Mouse (Mus musculus) B cell, adult 2 months (primary cell): ENCODE results near the gene Apoa4.

Source experiments
- DNase-seq, 2 experiments: peaks; one replicate each; pipeline ENCODE4 v3.0.0; 2022

The Apoa4 gene

GRCm38 (mm10) chr9:46228491-46228890, 12.0 kb upstream of the Apoa4 start, which contains the start of gene Apoa1:
Gene Apoa1, plus strand, starts transcription at chr9:46228580.
- DNase-seq, result no peak

- DNase-seq, result peak; percentile 40
These were observed 10.7 kb upstream of the Apoa4 start for GRCm38 (mm10) chr9:46229573-46230449.

- no peak for DNase-seq
These were observed 10.0 kb upstream of the Apoa4 start for GRCm38 (mm10) chr9:46230450-46230975.

DNA sequence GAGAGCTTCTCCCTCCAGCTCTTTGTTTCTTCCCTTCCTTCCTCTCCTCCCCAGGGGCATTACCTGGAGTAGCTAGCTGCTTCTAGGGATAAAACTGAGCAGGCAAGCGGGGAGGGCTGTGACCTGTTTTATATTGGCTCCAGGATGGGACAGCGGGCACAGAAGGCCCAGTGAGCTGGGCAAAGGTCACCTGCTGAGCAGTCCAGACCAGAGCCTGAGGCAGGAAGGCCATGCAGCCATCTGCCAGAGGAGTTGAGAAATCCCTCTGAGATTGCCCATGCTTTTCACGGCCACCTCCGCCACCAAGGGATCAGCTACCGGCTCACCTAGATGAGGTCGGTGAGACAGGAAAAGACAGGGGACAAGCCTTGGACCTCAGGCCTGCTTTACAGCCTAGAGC, 5.3 kb upstream of the Apoa4 start:
- no peak for DNase-seq

DNA sequence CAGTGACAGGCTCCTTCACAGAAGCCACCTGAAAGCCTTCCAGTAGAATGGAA, 5.1 kb upstream of the Apoa4 start, which contains the start of gene Apoc3:
TSS of gene Apoc3 (minus strand) at position 41 of the 53 bp plus-strand sequence.
- no peak for DNase-seq

- no peak for DNase-seq
These were observed 4.8 kb upstream of the Apoa4 start for GRCm38 (mm10) chr9:46235649-46236048.

DNA sequence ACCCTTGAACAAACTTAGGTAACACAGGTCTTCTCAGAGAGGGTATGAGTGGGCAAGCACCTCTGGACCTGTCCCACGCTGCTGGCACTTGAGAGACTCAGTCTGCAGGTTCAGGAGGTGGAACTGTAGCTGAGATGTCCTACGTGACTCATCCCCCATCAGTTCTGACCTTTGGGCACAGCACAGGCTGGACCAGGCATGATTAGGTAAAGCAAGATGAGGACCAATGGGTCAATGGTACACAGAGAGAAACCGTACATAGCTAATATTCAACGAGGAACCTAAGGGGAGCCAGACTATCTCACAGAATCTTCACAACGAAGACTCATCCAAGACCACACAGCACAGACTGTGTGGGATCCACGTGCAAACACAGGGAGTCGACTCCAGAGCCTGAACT, 1.6 kb upstream of the Apoa4 start:
- DNase-seq, result no peak

GRCm38 (mm10) chr9:46241818-46242217, 1.3 kb downstream of the Apoa4 start:
- no peak for DNase-seq

- DNase-seq, result no peak
These were observed 2.6 kb downstream of the Apoa4 start for GRCm38 (mm10) chr9:46243122-46243521.

DNA sequence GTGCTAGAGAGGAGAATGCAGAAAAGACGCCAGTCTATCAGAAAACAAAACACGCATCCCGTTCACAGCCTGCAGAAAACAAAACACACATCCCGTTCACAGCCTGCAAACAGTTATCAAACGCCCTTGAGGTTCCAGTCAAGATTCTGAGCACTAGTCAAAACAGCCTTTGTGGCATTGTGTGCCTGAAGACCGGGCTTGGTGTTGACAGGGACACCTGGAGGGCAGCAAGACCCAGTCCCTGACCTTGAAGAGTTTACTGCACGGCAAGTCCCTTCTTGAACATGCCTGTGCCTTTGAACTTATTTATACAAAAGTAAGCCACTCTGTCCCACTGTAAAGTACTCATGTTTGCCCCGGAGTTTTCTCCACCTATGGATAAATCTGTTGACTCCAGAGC, 3.1 kb downstream of the Apoa4 start:
- DNase-seq, result no peak

DNA sequence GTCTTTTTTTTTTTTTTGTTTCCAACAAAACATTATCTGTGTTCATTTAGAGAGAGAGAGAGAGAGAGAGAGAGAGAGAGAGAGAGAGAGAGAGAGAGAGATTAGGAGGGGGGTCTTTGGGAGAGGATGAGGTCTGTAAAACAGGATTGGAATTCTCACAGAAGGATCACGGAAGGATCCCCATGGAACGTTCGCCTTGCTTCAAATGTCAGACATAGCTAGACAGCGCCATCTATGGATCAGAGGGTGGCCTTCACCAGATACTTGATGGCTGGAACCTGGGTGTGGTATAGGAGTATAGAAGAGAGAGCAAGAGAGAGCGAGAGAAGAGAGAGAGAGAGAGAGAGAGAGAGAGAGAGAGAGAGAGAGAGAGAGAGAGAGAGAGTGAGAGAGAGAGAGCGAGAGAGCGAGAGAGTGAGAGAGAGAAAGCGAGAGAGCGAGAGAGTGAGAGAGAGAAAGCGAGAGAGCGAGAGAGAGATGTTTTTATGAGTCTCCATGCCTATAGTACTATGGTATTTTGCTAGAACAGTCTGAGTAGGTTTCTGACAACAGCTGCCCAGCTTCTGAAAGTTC, 6.3 kb downstream of the Apoa4 start:
- peak; percentile 44 to 49 for DNase-seq

- DNase-seq, result no peak
These were observed 15.7 kb downstream of the Apoa4 start for GRCm38 (mm10) chr9:46256177-46256576.

DNA sequence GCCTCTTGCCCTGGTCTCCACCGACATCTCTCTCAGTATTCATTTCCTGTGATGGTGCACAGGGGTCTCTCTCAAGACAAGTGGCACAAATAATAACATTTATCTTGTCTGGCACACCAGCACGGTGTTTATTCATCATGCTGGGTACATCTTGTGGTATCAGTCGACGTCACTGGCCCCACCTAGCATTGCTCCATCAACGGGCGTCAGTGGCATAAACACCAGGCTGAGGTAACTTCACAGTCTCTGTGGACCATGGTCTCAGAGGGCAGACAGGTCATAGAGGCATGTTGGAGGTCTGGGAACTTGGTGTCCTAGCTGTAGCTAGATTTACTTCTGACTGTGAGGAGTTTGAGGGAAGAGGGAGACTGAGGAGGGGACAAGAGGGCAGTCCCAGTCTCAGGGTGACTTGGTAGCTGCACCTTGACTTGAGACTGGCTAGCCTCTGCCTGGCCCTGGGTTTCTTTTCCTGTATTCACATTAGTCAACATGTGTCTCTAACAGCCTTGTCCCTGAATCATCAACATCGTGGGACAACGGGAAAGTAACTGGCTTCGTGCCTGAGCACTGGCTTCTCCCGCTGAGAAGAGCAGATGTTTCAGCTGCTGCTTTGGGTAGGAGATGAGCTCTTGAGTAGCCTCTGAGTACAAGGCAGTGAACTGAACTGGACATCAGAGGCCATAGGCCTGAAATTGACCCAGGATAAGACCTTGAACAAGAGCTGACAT, 16.3 kb downstream of the Apoa4 start:
- DNase-seq, result no peak

DNA sequence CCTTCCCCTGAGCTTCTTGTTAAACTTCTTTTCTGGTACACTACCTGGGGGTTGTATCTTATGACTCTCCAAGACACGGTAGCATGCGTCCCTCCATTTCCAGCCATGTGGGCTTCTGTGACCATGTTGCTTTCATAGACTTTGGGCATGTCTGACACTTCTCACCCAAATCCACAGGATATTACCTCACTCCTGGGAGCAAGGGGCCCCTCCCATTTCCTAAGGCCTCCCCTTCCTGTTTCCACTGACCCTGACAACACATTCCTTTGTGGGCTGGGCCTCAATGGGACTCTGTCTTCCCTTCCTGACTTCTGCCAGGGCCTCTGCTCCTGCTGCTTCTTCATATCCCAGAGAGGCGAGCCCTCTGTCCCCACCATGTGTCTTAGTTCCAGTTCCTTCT, 17.1 kb downstream of the Apoa4 start:
- no peak for DNase-seq

GRCm38 (mm10) chr9:46259111-46259510, 18.6 kb downstream of the Apoa4 start:
- DNase-seq, result no peak

- DNase-seq, result no peak
These were observed 20.6 kb downstream of the Apoa4 start for GRCm38 (mm10) chr9:46261131-46261530.

- DNase-seq, result no peak
These were observed 27.9 kb downstream of the Apoa4 start, which contains the start of gene Apoa5 for GRCm38 (mm10) chr9:46268343-46268873. Gene Apoa5, plus strand, starts transcription at chr9:46268633.

- DNase-seq, result no peak
These were observed 28.6 kb downstream of the Apoa4 start for GRCm38 (mm10) chr9:46269125-46269524.

DNA sequence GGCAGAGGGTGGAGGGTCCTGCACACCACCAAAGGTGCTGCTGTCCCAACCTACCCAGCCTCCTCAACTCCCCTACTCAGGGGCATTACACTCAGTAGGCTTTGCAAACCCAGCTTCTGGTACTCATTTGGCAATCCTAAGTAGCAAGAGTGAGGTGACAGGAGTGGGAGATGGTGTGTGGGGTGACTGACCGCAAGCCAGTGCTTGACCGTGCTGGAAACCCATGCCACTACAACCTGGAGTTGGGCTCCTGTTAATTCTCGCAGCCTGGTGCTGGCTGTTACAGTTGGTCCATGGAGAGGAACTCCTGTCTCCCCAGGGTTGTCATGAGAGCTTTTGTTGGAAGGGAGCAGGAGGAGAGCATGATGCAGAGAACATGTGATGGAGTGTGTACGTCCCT, 30.3 kb downstream of the Apoa4 start:
- no peak for DNase-seq

- no peak for DNase-seq
These were observed 31.6 kb downstream of the Apoa4 start for GRCm38 (mm10) chr9:46272070-46272469.

DNA sequence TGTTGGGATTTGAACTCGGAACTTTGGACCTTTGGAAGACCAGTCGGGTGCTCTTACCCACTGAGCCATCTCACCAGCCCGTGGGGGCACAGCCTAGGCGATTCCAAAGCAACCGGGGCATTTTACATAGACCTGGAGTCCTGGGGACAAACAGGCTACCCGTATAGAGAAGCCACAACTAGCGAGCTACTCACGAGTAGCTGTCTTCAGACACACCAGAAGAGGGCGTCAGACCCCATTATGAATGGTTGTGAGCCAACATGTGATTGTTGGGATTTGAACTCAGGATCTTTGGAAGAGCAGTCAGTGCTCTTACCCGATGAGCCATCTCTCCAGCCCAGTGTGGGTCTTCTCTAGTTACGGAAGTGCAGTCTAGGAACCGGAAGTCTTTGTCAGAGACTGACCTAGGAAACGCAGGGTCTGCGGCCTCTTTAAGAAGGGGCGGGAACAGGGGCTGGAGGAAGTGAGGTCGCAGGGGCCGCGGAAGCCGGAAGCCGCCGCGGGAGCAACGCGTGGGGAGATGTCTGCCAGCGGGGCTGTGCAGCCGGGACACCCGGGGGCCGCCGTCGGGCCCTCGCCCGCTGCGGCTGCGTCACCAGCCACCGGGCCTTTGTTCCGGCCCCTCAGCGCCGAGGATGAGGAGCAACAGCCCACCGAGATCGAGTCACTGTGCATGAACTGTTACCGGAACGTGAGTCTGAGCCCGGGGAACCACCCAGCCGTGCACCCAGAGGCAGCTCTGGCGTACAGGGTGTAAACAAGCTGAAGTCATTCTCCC, 32.4 kb downstream of the Apoa4 start, which contains the start of gene Zpr1:
TSS of gene Zpr1 (plus strand) at position 388 of the 778 bp plus-strand sequence.
- DNase-seq, result peak; percentile 91 to 93

DNA sequence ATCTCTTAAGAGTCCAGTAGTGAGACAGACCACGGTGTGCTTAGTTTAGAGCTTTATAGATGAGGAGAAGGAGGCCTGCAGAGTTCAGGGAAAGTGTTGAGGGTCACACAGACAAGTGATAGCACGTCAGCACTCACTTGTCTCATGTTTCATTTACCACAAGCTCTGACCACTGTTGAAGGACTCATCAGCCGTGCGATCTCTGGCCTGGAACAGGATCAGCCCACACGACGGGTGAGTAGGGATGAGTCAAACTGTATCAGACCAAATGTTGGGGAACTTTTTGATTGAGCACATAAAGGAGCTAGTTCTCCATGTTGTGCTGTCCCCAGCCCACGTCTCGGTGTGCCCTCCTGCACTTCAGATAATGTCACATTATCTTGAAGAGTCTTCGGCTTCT, 34.0 kb downstream of the Apoa4 start:
- no peak for DNase-seq
